Mouse (Mus musculus) G1E-ER4 (cell line): ENCODE measurements around the gene OR5BS1P. TPM values are rescaled to one million over a fixed set of nuclear protein-coding genes. Genes with fewer than 3 reads are reported as not detected.

ENCODE experiments used
- GATA1 ChIP-seq: IDR thresholded peaks from one replicate; pipeline ENCODE4 v1.8.0; 2012; ENCODE audit warnings: low read length, inconsistent platforms
- polyA plus RNA-seq: library from polyadenylated mRNA; stranded (reverse); fragments of >175 nt; gene quantifications from 2 replicates; pipeline ENCODE4 v1.2.3, GENCODE M21; 2012

OR5BS1P gene
- polyA plus RNA-seq, 1 experiment: not detected

DNA sequence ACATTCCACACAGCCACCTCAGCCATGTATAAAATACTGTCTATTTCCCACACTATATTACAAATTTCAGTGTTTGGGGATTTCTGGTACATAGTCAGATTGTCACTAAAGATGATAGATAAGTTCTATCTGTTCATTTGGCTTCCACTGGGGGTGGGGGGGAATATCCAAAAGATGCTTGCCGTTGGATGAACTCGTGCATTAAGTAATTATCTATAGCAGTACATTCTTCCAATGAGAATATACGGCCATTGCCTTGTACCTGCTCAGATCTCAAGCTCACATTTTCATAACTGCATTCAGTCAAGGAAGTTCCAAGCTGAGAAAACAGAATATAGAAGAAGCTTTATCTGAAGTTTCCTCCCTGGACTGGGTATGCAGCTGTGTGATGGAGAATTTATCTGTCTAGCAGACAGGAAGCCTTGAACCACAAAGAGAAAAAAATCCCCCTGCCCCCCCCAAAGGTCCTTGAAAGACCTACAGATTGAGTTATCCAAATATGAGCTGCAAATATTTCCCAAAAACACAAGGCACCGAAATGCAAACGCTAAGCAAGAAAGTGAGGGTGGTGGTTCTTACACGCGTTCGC lies 16.8 kb downstream of the OR5BS1P start:
- TF ChIP-seq GATA1: peak; percentile 41

DNA sequence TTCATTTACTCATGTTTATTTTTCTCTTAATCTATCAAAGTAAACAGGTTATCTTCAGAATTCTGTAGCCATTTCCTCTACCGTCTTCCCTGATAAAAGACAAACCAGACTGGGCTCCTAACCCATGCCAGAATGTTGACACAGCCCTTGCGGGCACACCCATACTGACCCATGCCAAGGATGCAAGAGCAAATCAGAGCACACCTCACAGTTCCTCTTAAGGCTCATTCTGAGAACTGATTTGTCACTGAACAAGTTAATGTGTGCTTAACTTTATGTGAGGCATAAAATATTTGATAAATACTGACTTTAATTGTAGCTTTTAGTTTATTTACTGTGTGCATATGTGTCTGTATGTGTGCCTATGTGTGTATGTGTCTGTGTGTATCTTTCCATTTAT lies 21.6 kb downstream of the OR5BS1P start:
- TF ChIP-seq GATA1: no peak

DNA sequence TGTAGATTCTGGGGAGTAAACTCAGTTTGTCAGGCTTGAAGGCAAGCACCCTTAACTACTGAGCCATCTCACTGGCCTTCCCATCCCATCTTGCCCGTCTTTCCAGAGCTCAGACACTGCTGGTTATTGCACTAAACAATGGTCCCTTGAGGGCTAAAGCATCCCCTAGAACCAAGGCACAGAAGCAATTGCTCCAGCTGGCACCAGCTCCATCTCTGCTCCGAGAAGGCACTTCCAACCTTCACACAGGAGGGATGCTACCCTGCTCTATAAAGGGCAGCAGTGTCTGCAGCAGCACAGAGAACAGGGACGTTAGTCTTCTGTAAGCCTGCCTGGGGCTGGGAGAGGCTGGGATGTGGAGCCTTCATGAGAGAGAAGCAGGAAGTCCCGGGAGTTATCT lies 22.4 kb downstream of the OR5BS1P start, which contains the start of gene Olfr279:
Olfr279 (plus strand) TSS at position 301 of the 400 bp plus-strand sequence.
- no peak for TF ChIP-seq GATA1

DNA sequence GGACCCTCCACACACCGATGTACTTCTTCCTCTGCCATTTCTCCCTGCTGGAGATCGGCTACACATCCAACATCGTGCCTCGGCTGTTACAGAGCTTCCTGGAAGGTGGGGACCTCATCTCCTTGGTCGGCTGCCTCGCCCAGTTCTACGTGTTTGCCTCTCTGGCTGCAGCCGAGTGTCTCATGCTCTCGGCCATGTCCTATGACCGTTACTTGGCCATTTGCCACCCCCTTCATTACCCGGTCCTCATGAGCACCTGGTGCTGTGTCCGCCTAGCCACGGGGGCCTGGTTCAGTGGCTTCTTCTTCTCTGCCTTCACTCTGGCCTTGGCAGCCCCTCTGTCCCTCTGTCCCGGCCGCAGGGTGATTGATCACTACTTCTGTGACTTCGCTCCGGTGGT lies 27.9 kb downstream of the OR5BS1P start:
- TF ChIP-seq GATA1: no peak

GRCm38 (mm10) chr15:98503317-98503716 lies 33.6 kb downstream of the OR5BS1P start:
- no peak for TF ChIP-seq GATA1

DNA sequence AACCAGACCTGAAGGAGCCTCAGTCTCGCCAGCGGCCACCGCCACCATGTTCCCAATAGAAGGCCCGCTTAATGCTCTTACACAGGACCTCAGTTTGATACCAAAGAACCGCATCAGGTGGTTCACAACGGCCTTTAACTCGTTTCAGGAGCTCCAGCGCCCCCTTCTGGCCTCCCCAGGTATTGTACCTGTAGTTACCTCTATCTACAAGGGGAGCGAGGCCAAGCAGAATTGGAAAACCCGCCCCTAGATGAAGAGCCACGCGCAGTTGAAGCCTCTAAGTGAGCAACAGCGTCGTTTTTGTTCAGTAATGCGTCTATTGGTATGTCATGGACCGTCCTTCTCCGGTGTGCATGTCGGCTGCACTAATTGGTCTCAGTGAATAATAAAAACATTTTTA lies 34.8 kb downstream of the OR5BS1P start:
- TF ChIP-seq GATA1: no peak

GRCm38 (mm10) chr15:98506253-98506957 lies 36.7 kb downstream of the OR5BS1P start:
- no peak for TF ChIP-seq GATA1

- TF ChIP-seq GATA1: no peak
These were observed 37.6 kb downstream of the OR5BS1P start for GRCm38 (mm10) chr15:98507321-98507720.

- no peak for TF ChIP-seq GATA1
These were observed 39.7 kb downstream of the OR5BS1P start for GRCm38 (mm10) chr15:98509387-98509786.

DNA sequence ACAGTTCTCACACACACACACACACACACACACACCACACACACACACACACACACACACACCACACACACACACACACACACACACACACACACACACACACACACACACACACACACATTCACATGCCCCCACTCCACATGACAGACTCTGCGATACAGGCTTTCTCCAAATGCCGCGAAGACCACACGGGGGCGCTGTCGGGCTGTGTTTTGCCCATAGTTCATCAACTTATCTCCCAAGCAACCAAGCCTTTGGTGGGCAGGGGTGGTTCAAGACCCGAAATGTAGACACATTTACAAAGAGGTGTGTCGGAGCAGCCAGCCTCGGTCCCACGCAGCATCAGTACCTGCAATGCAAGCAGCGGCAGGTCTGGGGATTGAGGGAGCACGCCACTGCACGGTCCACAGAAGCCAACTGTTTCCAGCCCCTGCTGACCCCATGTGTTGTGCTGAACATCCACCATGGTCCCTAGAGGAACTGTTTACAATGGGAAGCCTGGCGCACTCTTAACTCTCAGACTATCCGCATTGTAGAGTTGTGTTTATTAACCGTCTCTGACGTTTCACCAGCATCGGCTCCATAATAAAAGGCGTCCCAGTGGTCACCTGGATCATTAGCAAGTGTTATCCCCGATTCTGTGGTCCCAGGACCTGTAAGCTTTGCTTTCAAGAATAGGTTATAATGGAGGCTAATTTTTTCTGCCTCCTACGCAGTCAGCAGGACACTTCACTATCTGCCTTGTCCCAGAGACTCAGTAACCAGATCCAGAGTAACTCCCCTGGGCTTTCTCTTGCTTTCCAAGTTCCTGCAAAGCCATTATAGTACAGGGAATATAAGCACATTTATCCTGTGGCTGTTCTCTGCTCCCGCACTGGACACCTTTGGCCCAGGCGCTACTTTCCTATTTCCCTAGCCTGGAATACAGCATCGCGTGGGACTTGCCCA lies 41.0 kb downstream of the OR5BS1P start:
- TF ChIP-seq GATA1: no peak

DNA sequence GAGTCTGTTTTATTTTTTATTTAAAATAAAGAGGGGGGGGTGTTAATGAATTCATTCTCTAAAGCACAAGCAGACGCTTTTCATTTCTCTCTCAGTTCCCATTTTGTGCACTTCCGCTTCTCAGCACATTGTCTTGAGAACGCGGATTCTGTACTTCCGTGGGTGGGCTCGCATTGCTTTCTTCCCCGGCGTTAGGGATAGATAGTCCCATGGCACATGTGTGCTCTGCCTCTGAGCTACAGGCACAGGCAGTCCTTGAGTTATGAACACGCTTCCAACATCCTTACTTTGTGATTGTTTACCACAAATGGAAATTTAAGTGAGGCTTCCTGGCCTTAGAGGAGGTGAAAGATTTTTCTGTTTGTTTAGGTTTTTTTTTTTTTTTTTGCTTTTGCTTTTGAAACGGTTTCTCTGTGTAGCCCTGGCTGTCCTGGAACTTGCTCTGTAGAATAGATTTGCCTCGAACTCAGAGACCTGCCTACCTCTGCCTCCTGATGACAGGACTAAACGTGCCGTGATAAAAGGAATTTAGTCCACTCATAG lies 41.8 kb downstream of the OR5BS1P start:
- no peak for TF ChIP-seq GATA1

GRCm38 (mm10) chr15:98512232-98512631 lies 42.5 kb downstream of the OR5BS1P start:
- TF ChIP-seq GATA1: peak; percentile 54

DNA sequence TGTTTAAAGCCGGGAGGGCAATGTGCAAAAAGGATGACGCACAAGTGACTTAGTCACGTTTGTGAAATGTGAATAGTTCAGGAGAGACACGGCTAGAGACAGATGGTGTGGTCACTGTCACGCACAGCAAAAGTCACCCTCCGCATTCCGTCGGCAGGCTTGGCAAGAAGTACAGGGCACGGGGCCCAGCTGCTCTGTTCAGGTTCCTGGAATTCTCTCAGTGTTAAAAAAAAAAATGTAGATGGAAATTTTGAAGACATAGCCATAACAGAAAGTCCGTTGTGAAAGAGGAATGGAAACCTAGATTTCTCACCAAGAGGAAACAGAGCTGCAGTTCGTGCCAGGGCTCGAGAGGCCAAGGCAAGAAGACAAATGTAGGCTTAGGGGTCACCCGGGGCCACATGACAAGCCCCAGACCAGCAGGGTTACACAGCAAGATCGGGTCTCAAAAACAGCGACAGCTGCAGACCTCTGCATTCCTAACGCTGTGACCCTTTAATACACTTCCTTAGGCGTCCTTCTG lies 43.2 kb downstream of the OR5BS1P start:
- no peak for TF ChIP-seq GATA1

- no peak for TF ChIP-seq GATA1
These were observed 44.5 kb downstream of the OR5BS1P start for GRCm38 (mm10) chr15:98514146-98514545.
